Mouse (Mus musculus): ENCODE measurements around the gene Svop. TPM values are rescaled to one million over a fixed set of nuclear protein-coding genes. Genes with fewer than 3 reads are reported as not detected.

Svop gene
- polyA plus RNA-seq, 1 experiment, result not detected

GRCm38 (mm10) chr5:114130698-114131520 is 39.5 kb upstream of the Svop start:
- H3K27me3 ChIP-seq (ENCODE audit: control insufficient read depth), result no peaks in the 10 kb centered on the region
- H3K4me1 ChIP-seq (ENCODE audit: control insufficient read depth), result peaks cover 84% of the 10 kb centered on the region
- peaks cover 34% of the 10 kb centered on the region for H3K36me3 ChIP-seq (ENCODE audit: control insufficient read depth)
- H3K4me3 ChIP-seq (replicated peaks), result peak overlapping the region; percentile 67
- H3K9me3 ChIP-seq (ENCODE audit: control insufficient read depth, low read length), result no peaks in the 10 kb centered on the region
- TF ChIP-seq TAL1 (IDR thresholded peaks at IDR 0.05; ENCODE audit: low read length) (no peak), GATA1 (IDR thresholded peaks at IDR 0.05; ENCODE audit: low read length) (no peak)

DNA sequence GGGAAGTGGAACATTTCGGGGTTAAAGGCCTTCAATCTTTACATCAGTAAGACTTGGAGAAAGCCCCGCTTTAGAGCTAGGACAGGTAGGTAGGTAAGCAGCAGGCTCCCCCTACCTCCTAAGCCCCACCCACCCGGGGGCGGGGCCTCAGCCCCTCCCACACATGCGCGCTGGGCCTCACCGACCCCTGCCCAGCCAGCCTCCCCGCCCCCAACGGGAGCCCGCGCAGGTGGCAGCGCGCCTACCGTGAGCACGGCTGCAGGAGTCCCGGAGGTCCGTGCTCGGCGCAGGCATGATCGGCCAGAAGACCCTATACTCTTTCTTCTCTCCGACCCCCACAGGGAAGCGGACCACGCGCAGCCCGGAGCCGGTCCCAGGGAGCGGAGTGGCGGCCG is 38.8 kb upstream of the Svop start, which contains the start of gene Ung:
Gene Ung, plus strand, starts transcription at position 176 of the 395 bp plus-strand sequence.
- Histone ChIP-seq H3K4me1 (ENCODE audit: control insufficient read depth) (peaks cover 85% of the 10 kb centered on the region), H3K27me3 (ENCODE audit: control insufficient read depth) (no peaks in the 10 kb centered on the region), H3K9me3 (ENCODE audit: control insufficient read depth, low read length) (no peaks in the 10 kb centered on the region), H3K36me3 (ENCODE audit: control insufficient read depth) (peaks cover 34% of the 10 kb centered on the region), H3K4me3 (replicated peaks) (peak within 1 kb of the TSS; percentile 67)
- TF ChIP-seq TAL1 (IDR thresholded peaks at IDR 0.05; ENCODE audit: low read length) (no peak), GATA1 (IDR thresholded peaks at IDR 0.05; ENCODE audit: low read length) (no peak)

GRCm38 (mm10) chr5:114129550-114130210 is 38.3 kb upstream of the Svop start:
- TF ChIP-seq TAL1 (IDR thresholded peaks at IDR 0.05; ENCODE audit: low read length) (no peak), GATA1 (IDR thresholded peaks at IDR 0.05; ENCODE audit: low read length) (no peak)
- H3K4me3 ChIP-seq (replicated peaks), result peak overlapping the region; percentile 67
- peaks cover 83% of the 10 kb centered on the region for H3K4me1 ChIP-seq (ENCODE audit: control insufficient read depth)

DNA sequence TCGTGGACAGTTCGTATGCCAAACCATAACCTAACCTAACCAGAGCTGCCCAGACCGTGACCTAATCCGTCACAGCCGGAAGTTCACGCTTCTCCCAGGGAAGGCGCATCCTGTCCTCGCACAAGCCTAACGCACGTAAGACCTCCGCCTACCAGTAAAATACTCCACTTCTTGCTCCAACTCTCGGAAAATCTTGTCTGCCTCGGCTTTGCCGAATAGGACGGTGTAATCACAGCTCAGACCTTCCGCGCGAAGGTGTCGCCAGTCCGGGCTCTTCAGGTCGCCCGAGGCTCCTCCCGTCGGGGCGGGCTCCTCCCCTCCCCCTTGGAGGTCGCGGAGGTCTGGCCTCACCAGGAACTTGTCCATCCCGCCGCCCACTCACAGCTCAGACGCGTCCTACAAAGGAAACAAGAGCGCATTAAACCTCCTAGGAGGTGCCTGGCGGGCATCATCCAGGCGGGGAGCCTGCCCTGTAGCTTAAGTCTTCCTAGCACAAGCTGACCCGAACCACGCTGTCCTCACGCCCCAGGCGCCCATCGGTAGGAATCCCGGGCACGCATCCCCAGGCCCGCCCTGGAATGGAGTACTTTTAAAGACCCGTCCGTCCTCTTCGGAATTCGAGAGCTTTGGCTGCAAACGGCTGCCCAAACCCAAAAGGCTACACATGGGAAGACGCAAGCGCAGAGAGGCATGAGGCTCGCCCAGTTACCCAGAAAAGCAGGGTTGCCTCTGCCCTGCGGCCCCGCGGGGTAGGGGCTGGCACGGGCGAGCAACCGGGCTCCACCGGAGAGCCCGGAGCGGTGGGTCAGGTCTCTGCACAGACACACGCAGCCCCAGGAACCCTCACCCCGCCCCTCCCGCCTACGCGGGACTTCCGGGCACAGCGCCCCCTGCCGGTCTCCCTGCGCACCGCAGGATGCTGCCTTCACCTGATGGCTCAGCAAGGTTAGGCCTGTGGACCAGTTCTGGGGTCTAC is 36.3 kb upstream of the Svop start, which contains the start of gene Alkbh2:
Gene Alkbh2, minus strand, starts transcription at position 845 of the 976 bp plus-strand sequence.
- TF ChIP-seq GATA1 (IDR thresholded peaks at IDR 0.05; ENCODE audit: low read length), result no peak
- TF ChIP-seq TAL1 (IDR thresholded peaks at IDR 0.05; ENCODE audit: low read length), result no peak

More at GRCm38 (mm10) chr5:114129550-114130210, 38.3 kb upstream of the Svop start:
- Histone ChIP-seq H3K36me3 (ENCODE audit: control insufficient read depth) (peaks cover 35% of the 10 kb centered on the region), H3K9me3 (ENCODE audit: control insufficient read depth, low read length) (no peaks in the 10 kb centered on the region), H3K27me3 (ENCODE audit: control insufficient read depth) (no peaks in the 10 kb centered on the region)

DNA sequence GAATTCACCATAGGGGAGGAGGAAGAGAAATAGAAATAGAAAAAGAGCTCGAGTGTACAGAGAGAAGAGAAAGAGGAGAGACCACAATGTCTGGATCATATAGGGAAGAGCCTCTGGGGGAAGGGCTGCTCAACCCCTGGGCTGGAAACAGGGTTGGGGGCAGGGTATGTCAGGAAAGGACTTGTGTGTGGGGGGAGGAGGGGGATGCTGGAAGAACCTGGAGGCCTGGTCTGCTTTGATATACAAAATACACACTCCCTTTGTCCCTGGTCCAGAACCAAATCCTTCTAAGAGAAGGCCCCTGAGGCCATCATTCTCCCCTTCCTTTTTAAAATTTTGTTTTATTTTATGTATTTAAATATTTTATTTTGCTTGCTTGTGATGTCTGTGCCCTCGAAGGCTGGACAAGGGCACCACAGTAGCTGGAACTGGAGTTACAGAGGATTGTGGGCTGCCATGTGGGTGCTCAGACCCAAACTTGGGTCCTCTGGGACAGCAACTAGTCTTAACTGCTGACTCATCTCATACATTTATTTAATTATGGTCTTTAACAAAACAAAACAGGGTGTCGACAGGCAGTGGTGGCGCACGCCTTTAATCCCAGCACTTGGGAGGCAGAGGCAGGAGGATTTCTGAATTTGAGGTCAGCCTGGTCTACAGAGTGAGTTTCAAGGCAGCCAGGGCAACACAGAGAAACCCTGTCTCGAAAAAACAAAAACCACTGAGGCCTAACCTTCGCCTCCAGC is 35.3 kb upstream of the Svop start:
- Histone ChIP-seq H3K4me3 (replicated peaks) (peak overlapping the region; percentile 81), H3K36me3 (ENCODE audit: control insufficient read depth) (peaks cover 41% of the 10 kb centered on the region)

More for the DNA sequence above, 36.3 kb upstream of the Svop start, which contains the start of gene Alkbh2:
- peaks cover 65% of the 10 kb centered on the region for H3K4me1 ChIP-seq (ENCODE audit: control insufficient read depth)
- H3K9me3 ChIP-seq (ENCODE audit: control insufficient read depth, low read length), result no peaks in the 10 kb centered on the region
- H3K27me3 ChIP-seq (ENCODE audit: control insufficient read depth), result no peaks in the 10 kb centered on the region
- H3K36me3 ChIP-seq (ENCODE audit: control insufficient read depth), result peaks cover 38% of the 10 kb centered on the region
- peak within 1 kb of the TSS; percentile 81 for H3K4me3 ChIP-seq (replicated peaks)

DNA sequence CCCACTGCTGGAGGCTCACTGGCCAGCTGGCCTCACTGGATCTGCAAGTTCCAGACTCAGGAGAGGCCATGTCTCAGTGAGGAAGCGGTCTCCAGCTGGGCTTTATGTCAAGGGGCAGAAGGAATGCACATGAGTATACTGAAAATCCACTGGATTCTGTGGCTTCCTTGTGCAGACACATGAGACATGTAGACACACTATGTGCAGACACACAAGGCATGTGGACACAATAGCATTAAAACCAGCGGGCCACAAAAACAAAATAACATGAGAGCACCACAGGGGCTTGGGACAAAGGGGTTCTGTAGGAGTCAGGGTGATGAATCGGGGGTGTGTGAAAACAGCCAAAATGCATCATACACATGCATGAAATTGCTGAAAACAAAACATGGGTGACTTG is 34.6 kb upstream of the Svop start:
- Histone ChIP-seq H3K27me3 (ENCODE audit: control insufficient read depth) (no peaks in the 10 kb centered on the region), H3K4me3 (replicated peaks) (no peak overlapping the region), H3K9me3 (ENCODE audit: control insufficient read depth, low read length) (no peaks in the 10 kb centered on the region), H3K36me3 (ENCODE audit: control insufficient read depth) (peaks cover 47% of the 10 kb centered on the region), H3K4me1 (ENCODE audit: control insufficient read depth) (peaks cover 54% of the 10 kb centered on the region)
- no peak for TF ChIP-seq GATA1 (IDR thresholded peaks at IDR 0.05; ENCODE audit: low read length)
- no peak for TF ChIP-seq TAL1 (IDR thresholded peaks at IDR 0.05; ENCODE audit: low read length)

More for the DNA sequence above, 35.3 kb upstream of the Svop start:
- Histone ChIP-seq H3K9me3 (ENCODE audit: control insufficient read depth, low read length) (no peaks in the 10 kb centered on the region), H3K27me3 (ENCODE audit: control insufficient read depth) (no peaks in the 10 kb centered on the region), H3K4me1 (ENCODE audit: control insufficient read depth) (peaks cover 61% of the 10 kb centered on the region)
- TF ChIP-seq GATA1 (IDR thresholded peaks at IDR 0.05; ENCODE audit: low read length) (no peak), TAL1 (IDR thresholded peaks at IDR 0.05; ENCODE audit: low read length) (no peak)

DNA sequence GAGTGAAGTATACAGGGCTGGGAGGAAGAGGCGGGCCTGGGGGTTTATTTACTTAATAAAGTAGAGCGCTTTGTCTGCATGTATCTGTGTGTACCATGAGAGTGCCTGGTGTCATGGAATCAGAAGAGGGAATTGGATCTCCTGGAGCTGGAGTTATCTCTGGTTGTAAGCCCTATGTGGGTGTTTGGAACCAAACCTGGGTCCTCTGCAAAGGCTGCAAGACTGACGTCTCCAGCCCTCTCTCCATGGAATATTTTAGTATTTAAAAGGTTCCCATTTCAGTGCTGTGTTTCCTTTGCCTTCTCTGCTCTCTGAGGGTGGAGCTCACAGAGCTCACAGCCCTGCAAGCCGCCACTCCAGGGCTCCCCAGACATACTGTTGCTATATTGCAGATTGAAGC is 28.4 kb upstream of the Svop start:
- no peak overlapping the region for H3K4me3 ChIP-seq (replicated peaks)
- no peaks in the 10 kb centered on the region for H3K9me3 ChIP-seq (ENCODE audit: control insufficient read depth, low read length)
- H3K27me3 ChIP-seq (ENCODE audit: control insufficient read depth), result no peaks in the 10 kb centered on the region
- TF ChIP-seq GATA1 (IDR thresholded peaks at IDR 0.05; ENCODE audit: low read length), result no peak
- TF ChIP-seq TAL1 (IDR thresholded peaks at IDR 0.05; ENCODE audit: low read length), result no peak
- H3K4me1 ChIP-seq (ENCODE audit: control insufficient read depth), result peaks cover 6% of the 10 kb centered on the region
- H3K36me3 ChIP-seq (ENCODE audit: control insufficient read depth), result peaks cover 69% of the 10 kb centered on the region

DNA sequence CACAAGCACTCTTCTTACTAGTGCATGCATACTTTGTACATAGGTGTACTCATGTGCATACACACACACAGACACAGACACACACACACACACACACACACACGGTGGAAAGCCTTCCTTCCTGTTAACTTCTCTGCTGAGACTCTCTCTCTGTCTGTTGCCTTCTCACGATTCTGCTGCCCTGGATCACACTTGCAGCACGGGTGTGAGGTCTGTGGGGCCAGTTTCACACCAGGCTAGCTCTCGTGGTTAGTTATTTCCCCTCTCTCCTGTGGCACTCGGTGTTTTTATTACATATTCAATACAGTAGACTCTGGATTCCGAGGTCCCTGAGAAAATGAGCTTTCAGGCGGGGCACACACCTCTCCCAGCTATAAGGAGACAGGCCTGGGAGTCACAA is 25.2 kb upstream of the Svop start:
- H3K27me3 ChIP-seq (ENCODE audit: control insufficient read depth), result no peaks in the 10 kb centered on the region
- no peak overlapping the region for H3K4me3 ChIP-seq (replicated peaks)
- no peaks in the 10 kb centered on the region for H3K9me3 ChIP-seq (ENCODE audit: control insufficient read depth, low read length)
- H3K36me3 ChIP-seq (ENCODE audit: control insufficient read depth), result peaks cover 62% of the 10 kb centered on the region
- H3K4me1 ChIP-seq (ENCODE audit: control insufficient read depth), result no peaks in the 10 kb centered on the region; the same call in 1 of the 2 replicates
- TF ChIP-seq GATA1 (IDR thresholded peaks at IDR 0.05; ENCODE audit: low read length), result no peak
- TF ChIP-seq TAL1 (IDR thresholded peaks at IDR 0.05; ENCODE audit: low read length), result no peak

Measured in erythroblast, embryonic 14.5 days (primary cell).